Mouse (Mus musculus) heart, postnatal 36 days (tissue): ENCODE measurements at regions not wholly inside any gene's neighbourhood (a gene's known extent, or its start where the extent isn't known, plus 50 kb on each side); places are given as distances from the start of the nearest gene placed in this dataset.

Experiments used
- DNase-seq, 2 experiments: peaks; one replicate each; pipeline ENCODE4 v3.0.0; 2021 to 2022
- intact Hi-C: fragments of 180-260 bp; cut with DNase I; formaldehyde crosslinking; loops from one replicate; pipeline ENCODE4 v1.15.1; 2025

GRCm38 (mm10) chrX:161487691-161488090 is 200.4 kb downstream of the Gm15262 start:
- intact Hi-C loops, result no loop called here
- DNase-seq, result peak; percentile 26 to 33

- no peak for DNase-seq
- intact Hi-C loops, result no loop called here
Observed at GRCm38 (mm10) chrX:161511341-161511740, 205.5 kb upstream of the Rai2 start.

- intact Hi-C loops, result no loop called here
Observed at GRCm38 (mm10) chrX:161523432-161524256, 193.2 kb upstream of the Rai2 start.

GRCm38 (mm10) chrX:161524257-161524646 is 192.6 kb upstream of the Rai2 start:
- DNase-seq, result no peak
- intact Hi-C loops, result no loop called here

More at GRCm38 (mm10) chrX:161523432-161524256, 193.2 kb upstream of the Rai2 start:
- DNase-seq, result no peak

- intact Hi-C loops, result no loop called here
- no peak for DNase-seq
Observed at GRCm38 (mm10) chrX:161537290-161537689, 179.6 kb upstream of the Rai2 start.

GRCm38 (mm10) chrX:161556896-161557295 is 160.0 kb upstream of the Rai2 start:
- intact Hi-C loops, result no loop called here

GRCm38 (mm10) chrX:161558511-161558910 is 158.4 kb upstream of the Rai2 start:
- DNase-seq, result no peak
- intact Hi-C loops, result no loop called here

More at GRCm38 (mm10) chrX:161556896-161557295, 160.0 kb upstream of the Rai2 start:
- no peak for DNase-seq

- no peak for DNase-seq
Observed at GRCm38 (mm10) chrX:161566435-161566834, 150.4 kb upstream of the Rai2 start.

GRCm38 (mm10) chrX:161582019-161582659 is 134.7 kb upstream of the Rai2 start:
- intact Hi-C loops, result loop anchor here (10.0 kb wide), 2 partner anchors 187 to 203 kb away; no protein-coding TSS in a partner anchor
- no peak for DNase-seq

More at GRCm38 (mm10) chrX:161566435-161566834, 150.4 kb upstream of the Rai2 start:
- intact Hi-C loops, result no loop called here

GRCm38 (mm10) chrX:161583872-161584271 is 133.0 kb upstream of the Rai2 start:
- intact Hi-C loops, result loop anchor here (10.0 kb wide), 2 partner anchors 189 to 201 kb away; no protein-coding TSS in a partner anchor
- DNase-seq, result no peak

- no peak for DNase-seq
- intact Hi-C loops, result no loop called here
Observed at GRCm38 (mm10) chrX:161633869-161634268, 83.0 kb upstream of the Rai2 start.

- no peak for DNase-seq
- intact Hi-C loops, result no loop called here
Observed at GRCm38 (mm10) chrX:161634342-161634741, 82.5 kb upstream of the Rai2 start.

- peak; percentile 1 to 4 for DNase-seq
- intact Hi-C loops, result no loop called here
Observed at GRCm38 (mm10) chrX:161635678-161636077, 81.2 kb upstream of the Rai2 start.

GRCm38 (mm10) chrX:161653106-161653505 is 63.8 kb upstream of the Rai2 start:
- no peak for DNase-seq
- intact Hi-C loops, result no loop called here

- DNase-seq, result no peak
- intact Hi-C loops, result no loop called here
Observed at GRCm38 (mm10) chrX:161660106-161660505, 56.8 kb upstream of the Rai2 start.

- DNase-seq, result no peak
- intact Hi-C loops, result no loop called here
Observed at GRCm38 (mm10) chrX:161661936-161662335, 54.9 kb upstream of the Rai2 start.
